Mouse (Mus musculus) midbrain, postnatal 0 days (tissue): Measurements from ENCODE around the gene Primpol. TPM values are rescaled to one million over a fixed set of nuclear protein-coding genes. Genes with fewer than 3 reads are reported as not detected.
"Not testable (repeated sequence)": the region's sequence is repeated elsewhere in the genome, so short reads cannot be mapped to it uniquely, and the experiment has no call there.

ENCODE experiments used
- ATAC-seq: fragments of 200-750 bp; cut with Nextera tagmentation; 2 replicates; pipeline ENCODE4 v1.8.0; 2017; ENCODE audit warnings: moderate number of reproducible peaks, mild to moderate bottlenecking, moderate TSS enrichment, moderate library complexity; ENCODE audit not compliant: low FRiP score
- DNase-seq: peaks from one replicate; pipeline ENCODE4 v3.0.0-alpha.2; 2015; ENCODE audit warnings: low spot score
- H3K27ac ChIP-seq: fragments of 300-500 bp; sonication (generic); 2 replicates; pipeline ENCODE4 v1.5.1; 2014; ENCODE audit warnings: low read depth, mild to moderate bottlenecking, low read length, mixed read lengths
- H3K27me3 ChIP-seq: fragments of 300-500 bp; sonication (generic); 2 replicates; pipeline ENCODE4 v1.6.1; 2014; ENCODE audit warnings: low read length, control low read depth, mixed read lengths; ENCODE audit not compliant: insufficient read depth
- H3K36me3 ChIP-seq: fragments of 300-500 bp; sonication (generic); 2 replicates; pipeline ENCODE4 v1.6.1; 2014; ENCODE audit warnings: low read length, control low read depth, mixed read lengths; ENCODE audit not compliant: insufficient read depth
- H3K4me1 ChIP-seq: fragments of 300-500 bp; sonication (generic); 2 replicates; pipeline ENCODE4 v1.6.1; 2014; ENCODE audit warnings: mild to moderate bottlenecking, control low read depth, antibody characterized with exemption, low read length, mixed read lengths; ENCODE audit not compliant: insufficient read depth
- H3K4me2 ChIP-seq: fragments of 300-500 bp; sonication (generic); 2 replicates; pipeline ENCODE4 v1.6.1; 2014; ENCODE audit warnings: low read depth, mild to moderate bottlenecking, low read length, mixed read lengths; ENCODE audit not compliant: poor library complexity, severe bottlenecking
- H3K4me3 ChIP-seq: fragments of 300-500 bp; sonication (generic); 2 replicates; pipeline ENCODE4 v1.5.1; 2014; ENCODE audit warnings: low read depth, mild to moderate bottlenecking, low read length, moderate library complexity
- H3K9ac ChIP-seq: fragments of 300-500 bp; sonication (generic); replicated peaks from 2 replicates; pipeline ENCODE4 v1.6.1; 2014; ENCODE audit warnings: mild to moderate bottlenecking, low read length, moderate library complexity, mixed read lengths; ENCODE audit not compliant: poor library complexity, severe bottlenecking
- H3K9me3 ChIP-seq: fragments of 300-500 bp; sonication (generic); 2 replicates; pipeline ENCODE4 v1.6.1; 2016; ENCODE audit warnings: low read length, control low read depth
- CTCF ChIP-seq: IDR thresholded peaks from 2 replicates; pipeline ENCODE4 v1.5.1; 2016; ENCODE audit warnings: antibody characterized with exemption, mild to moderate bottlenecking
- WGBS: fragments of 180-500 bp; shearing (Covaris S2); extraction: QIAGEN DNeasy Blood & Tissue Kit; methylation state at CpG from one replicate; pipeline ENCODE4 v1.1.7; 2014; 5-methylcytosine and 5-hydroxymethylcytosine counted together
- polyA plus RNA-seq: library from polyadenylated mRNA; unstranded; fragments of >200 nt; fragmentation: Nextera tagmentation; extraction: Ambion mirVana; gene quantifications from 2 replicates; pipeline ENCODE4 v1.2.1, GENCODE M21; 2015
- total RNA-seq: library from RNA; depleted of rRNA; stranded (reverse); fragments of >200 nt; gene quantifications from 2 replicates; pipeline ENCODE4 v1.2.3, GENCODE M21; 2014

Gene Primpol
- total and polyA plus RNA-seq, 2 experiments from 2014 or later: 4.6 to 4.7 TPM

DNA sequence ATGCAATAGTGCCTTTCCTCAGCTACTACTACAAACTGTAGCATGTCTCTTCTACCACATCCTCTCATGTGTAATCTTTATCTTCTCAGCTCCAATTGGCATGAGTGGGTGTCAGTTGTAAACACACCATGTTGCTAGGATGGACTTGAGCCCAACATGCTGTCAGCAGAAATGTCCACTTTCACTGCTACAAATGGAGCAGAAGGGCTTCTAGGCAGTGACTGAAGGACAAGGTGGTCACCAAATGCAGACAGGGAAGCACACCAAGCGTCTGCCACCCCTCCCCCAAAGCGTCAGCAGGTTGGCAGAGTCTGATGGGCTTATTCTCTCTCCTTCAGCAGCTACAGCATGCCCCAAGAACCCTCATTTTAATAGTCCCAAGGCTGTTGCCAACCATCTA is 23.2 kb downstream of the Primpol start:
- Histone ChIP-seq H3K4me3 (no peak overlapping the region), H3K9me3 (no peaks in the 10 kb centered on the region), H3K36me3 (no peaks in the 10 kb centered on the region), H3K4me1 (no peaks in the 10 kb centered on the region), H3K27ac (no peak overlapping the region), H3K27me3 (no peaks in the 10 kb centered on the region), H3K9ac (no peak overlapping the region), H3K4me2 (no peak overlapping the region)
- WGBS: 74% methylated on average over 2 of the region's 2 CpGs
- DNase-seq: no peak
- no peak for TF ChIP-seq CTCF
- no peak for ATAC-seq

DNA sequence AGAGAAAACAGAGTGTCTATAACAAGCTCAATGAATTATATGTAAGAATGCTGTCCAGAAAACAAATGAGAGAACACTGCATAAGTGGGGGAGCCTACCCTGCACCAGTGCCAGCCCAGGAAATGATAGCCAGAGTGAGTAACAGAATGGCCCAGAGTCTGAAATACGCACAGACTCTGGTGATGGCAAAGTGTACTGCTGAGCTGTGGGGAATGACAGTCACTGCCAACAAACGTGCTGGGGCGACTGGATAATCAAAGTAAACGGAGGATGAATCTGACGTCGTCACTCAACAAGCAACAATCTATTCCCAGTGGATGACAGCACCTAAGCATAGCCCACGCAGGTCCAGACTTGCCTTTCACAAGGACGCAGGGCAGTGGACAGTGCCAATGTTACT is 23.9 kb downstream of the Primpol start:
- no peaks in the 10 kb centered on the region for H3K27me3 ChIP-seq
- no peaks in the 10 kb centered on the region for H3K9me3 ChIP-seq
- no peaks in the 10 kb centered on the region for H3K36me3 ChIP-seq
- ATAC-seq (no peak), DNase-seq (no peak)
- no peak overlapping the region for H3K9ac ChIP-seq
- no peak overlapping the region for H3K4me3 ChIP-seq
- H3K4me2 ChIP-seq: no peak overlapping the region
- no peak for TF ChIP-seq CTCF
- no peak overlapping the region for H3K27ac ChIP-seq
- WGBS: 87% methylated on average over 8 of the region's 8 CpGs
- no peaks in the 10 kb centered on the region for H3K4me1 ChIP-seq

- H3K9ac ChIP-seq: no peak overlapping the region
- WGBS: 99% methylated on average over 2 of the region's 2 CpGs
- no peak overlapping the region for H3K4me3 ChIP-seq
- no peak overlapping the region for H3K27ac ChIP-seq
- H3K36me3 ChIP-seq: no peaks in the 10 kb centered on the region; the same call in 1 of the 2 replicates
- no peak overlapping the region for H3K4me2 ChIP-seq
- ATAC-seq: no peak
- no peaks in the 10 kb centered on the region for H3K4me1 ChIP-seq
- no peak for TF ChIP-seq CTCF
- DNase-seq: no peak
- no peaks in the 10 kb centered on the region for H3K9me3 ChIP-seq
- H3K27me3 ChIP-seq: no peaks in the 10 kb centered on the region
These were observed 28.3 kb downstream of the Primpol start for GRCm38 (mm10) chr8:46588663-46589062.

DNA sequence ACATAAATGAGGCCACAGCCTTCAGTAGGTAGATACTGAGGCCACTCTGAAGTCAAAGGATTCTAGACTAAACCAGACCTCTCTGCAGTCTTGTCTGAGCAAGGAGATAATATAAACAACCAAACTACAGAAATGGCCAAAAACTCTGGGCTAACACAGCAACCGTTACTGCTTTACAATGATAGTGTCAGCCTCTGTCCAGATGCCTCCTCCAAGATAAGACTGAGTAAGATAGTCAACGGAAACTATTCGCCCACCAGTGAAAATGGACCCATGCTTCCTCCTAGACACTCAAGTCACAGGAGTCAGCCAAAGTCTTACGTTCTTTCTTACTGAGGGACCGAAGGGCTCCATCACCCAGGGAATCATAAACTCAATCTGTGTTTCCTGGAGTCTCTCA is 29.1 kb downstream of the Primpol start:
- Histone ChIP-seq H3K9ac (no peak overlapping the region), H3K4me2 (no peak overlapping the region)
- DNase-seq: no peak

GRCm38 (mm10) chr8:46585576-46585975 is 31.4 kb downstream of the Primpol start:
- no peak for DNase-seq
- TF ChIP-seq CTCF: no peak
- 83% methylated on average over 3 of the region's 3 CpGs for WGBS

More for the DNA sequence above, 29.1 kb downstream of the Primpol start:
- no peak overlapping the region for H3K27ac ChIP-seq
- no peak for ATAC-seq
- no peak overlapping the region for H3K4me3 ChIP-seq
- no peaks in the 10 kb centered on the region for H3K9me3 ChIP-seq
- no peaks in the 10 kb centered on the region for H3K4me1 ChIP-seq
- 98% methylated on average over 5 of the region's 5 CpGs for WGBS
- TF ChIP-seq CTCF: no peak
- H3K36me3 ChIP-seq: no peaks in the 10 kb centered on the region; the same call in 1 of the 2 replicates
- no peaks in the 10 kb centered on the region for H3K27me3 ChIP-seq

DNA sequence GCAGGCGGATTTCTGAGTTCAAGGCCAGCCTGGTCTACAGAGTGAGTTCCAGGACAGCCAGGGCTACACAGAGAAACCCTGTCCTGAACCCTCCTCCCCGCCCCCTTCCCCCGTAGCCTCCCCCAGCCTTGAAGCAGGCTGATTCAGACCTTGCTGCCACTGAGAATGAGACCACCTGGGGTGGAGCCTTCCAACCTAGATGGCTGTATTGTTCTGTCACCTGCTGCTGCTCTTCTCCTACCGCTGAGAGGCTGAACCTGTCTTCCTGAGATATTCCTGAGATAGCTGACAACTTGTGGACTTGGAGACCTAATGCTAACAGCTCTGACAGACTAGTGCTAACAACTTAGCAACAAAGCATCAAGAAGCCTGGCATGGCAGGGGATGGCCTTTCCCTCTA is 32.7 kb downstream of the Primpol start:
- H3K4me3 ChIP-seq, H3K27me3 ChIP-seq, H3K4me1 ChIP-seq, DNase-seq, H3K9ac ChIP-seq, H3K9me3 ChIP-seq, ATAC-seq, H3K27ac ChIP-seq, H3K4me2 ChIP-seq, H3K36me3 ChIP-seq: not testable (repeated sequence)
- 44% methylated on average over 4 of the region's 4 CpGs for WGBS

More at GRCm38 (mm10) chr8:46585576-46585975, 31.4 kb downstream of the Primpol start:
- Histone ChIP-seq H3K4me2 (no peak overlapping the region), H3K9me3 (no peaks in the 10 kb centered on the region), H3K4me1 (no peaks in the 10 kb centered on the region), H3K27me3 (no peaks in the 10 kb centered on the region), H3K9ac (no peak overlapping the region), H3K4me3 (no peak overlapping the region), H3K27ac (no peak overlapping the region), H3K36me3 (peaks cover 6% of the 10 kb centered on the region)
- ATAC-seq: no peak
